Mouse (Mus musculus): ENCODE data around the gene Sub1.

The Sub1 gene

GRCm38 (mm10) chr15:11996883-11997282 is at the start of gene Sub1:
Gene Sub1, minus strand, starts transcription at chr15:11996983.
- DNase-seq (ENCODE audit: low spot score): no peak

- no peak for DNase-seq (ENCODE audit: low spot score)
Observed at GRCm38 (mm10) chr15:12040407-12040710, 43.6 kb upstream of the Sub1 start.

- DNase-seq (ENCODE audit: low spot score): no peak
Observed at GRCm38 (mm10) chr15:12039671-12040406, 43.1 kb upstream of the Sub1 start.

GRCm38 (mm10) chr15:12039256-12039655 is 42.5 kb upstream of the Sub1 start:
- no peak for DNase-seq (ENCODE audit: low spot score)

- no peak for DNase-seq (ENCODE audit: low spot score)
Observed at GRCm38 (mm10) chr15:12037866-12038625, 41.3 kb upstream of the Sub1 start.

- DNase-seq (ENCODE audit: low spot score): no peak
Observed at GRCm38 (mm10) chr15:12037217-12037616, 40.4 kb upstream of the Sub1 start.

- no peak for DNase-seq (ENCODE audit: low spot score)
Observed at GRCm38 (mm10) chr15:12036675-12037074, 39.9 kb upstream of the Sub1 start.

GRCm38 (mm10) chr15:12034317-12034716 is 37.5 kb upstream of the Sub1 start:
- DNase-seq (ENCODE audit: low spot score): no peak

GRCm38 (mm10) chr15:12033155-12033554 is 36.4 kb upstream of the Sub1 start:
- no peak for DNase-seq (ENCODE audit: low spot score)

- no peak for DNase-seq (ENCODE audit: low spot score)
Observed at GRCm38 (mm10) chr15:12032512-12032911, 35.7 kb upstream of the Sub1 start.

- DNase-seq (ENCODE audit: low spot score): no peak
Observed at GRCm38 (mm10) chr15:12031861-12032260, 35.1 kb upstream of the Sub1 start.

- DNase-seq (ENCODE audit: low spot score): no peak
Observed at GRCm38 (mm10) chr15:12030221-12030620, 33.4 kb upstream of the Sub1 start.

- no peak for DNase-seq (ENCODE audit: low spot score)
Observed at GRCm38 (mm10) chr15:12027807-12028206, 31.0 kb upstream of the Sub1 start.

GRCm38 (mm10) chr15:12026932-12027450 is 30.2 kb upstream of the Sub1 start:
- DNase-seq (ENCODE audit: low spot score): no peak

GRCm38 (mm10) chr15:12026026-12026425 is 29.2 kb upstream of the Sub1 start:
- DNase-seq (ENCODE audit: low spot score): no peak

GRCm38 (mm10) chr15:12025341-12025740 is 28.6 kb upstream of the Sub1 start:
- no peak for DNase-seq (ENCODE audit: low spot score)

- DNase-seq (ENCODE audit: low spot score): no peak
Observed at GRCm38 (mm10) chr15:12024791-12025268, 28.0 kb upstream of the Sub1 start.

GRCm38 (mm10) chr15:12019443-12019842 is 22.7 kb upstream of the Sub1 start:
- no peak for DNase-seq (ENCODE audit: low spot score)

GRCm38 (mm10) chr15:12018428-12018757 is 21.6 kb upstream of the Sub1 start:
- DNase-seq (ENCODE audit: low spot score): no peak

GRCm38 (mm10) chr15:12017700-12018427 is 21.1 kb upstream of the Sub1 start:
- no peak for DNase-seq (ENCODE audit: low spot score)

GRCm38 (mm10) chr15:12014197-12014905 is 17.6 kb upstream of the Sub1 start:
- DNase-seq (ENCODE audit: low spot score): no peak

All from layer of hippocampus, adult 9-10 months (tissue).